Mouse (Mus musculus) MEL (cell line): ENCODE results near the gene Gm49325. TPM values are rescaled to one million over a fixed set of nuclear protein-coding genes. Genes with fewer than 3 reads are reported as not detected.

ENCODE experiments used
- DNase-seq: peaks from one replicate; pipeline ENCODE4 v3.0.0; 2011; ENCODE audit warnings: low read depth, low spot score
- H3K27ac ChIP-seq: 2 replicates; pipeline ENCODE4 v1.5.1; 2012; ENCODE audit warnings: low read depth, mild to moderate bottlenecking, control low read depth, low read length, moderate library complexity; ENCODE audit not compliant: control insufficient read depth
- H3K27me3 ChIP-seq, 2 experiments: fragments of 150-350 bp in 1 of 2; sonication (generic) in 1 of 2; 2 replicates each; pipeline ENCODE4 v1.6.1; 2012; ENCODE audit warnings: low read length in 2 of 2, mild to moderate bottlenecking in 2 of 2, improper control_type of control experiment in 1 of 2, moderate library complexity in 1 of 2; ENCODE audit not compliant: insufficient read depth in 2 of 2, control insufficient read depth in 1 of 2
- H3K36me3 ChIP-seq, 2 experiments: 2 replicates each; pipeline ENCODE4 v1.6.1; 2012 to 2014; ENCODE audit warnings: low read length in 2 of 2, improper control_type of control experiment in 1 of 2, inconsistent platforms in 1 of 2, mild to moderate bottlenecking in 1 of 2; ENCODE audit not compliant: insufficient read depth in 2 of 2, control insufficient read depth in 1 of 2
- H3K4me1 ChIP-seq, 2 experiments: fragments of 150-350 bp in 1 of 2; sonication (generic) in 1 of 2; 2 replicates each; pipeline ENCODE4 v1.6.1; 2012; ENCODE audit warnings: low read length in 2 of 2, improper control_type of control experiment in 1 of 2, mild to moderate bottlenecking in 1 of 2; ENCODE audit not compliant: insufficient read depth in 2 of 2, control insufficient read depth in 1 of 2
- H3K4me3 ChIP-seq, 2 experiments: fragments of 150-350 bp in 1 of 2; sonication (generic) in 1 of 2; 2 replicates each; pipeline ENCODE4 v1.5.1; 2012; ENCODE audit warnings: low read depth in 2 of 2, low read length in 2 of 2, mild to moderate bottlenecking in 2 of 2, moderate library complexity in 2 of 2, control low read depth in 1 of 2, improper control_type of control experiment in 1 of 2; ENCODE audit not compliant: control insufficient read depth in 1 of 2, insufficient read depth in 1 of 2
- H3K79me2 ChIP-seq: 2 replicates; pipeline ENCODE4 v1.6.1; 2012; ENCODE audit warnings: mild to moderate bottlenecking, low read length, moderate library complexity; ENCODE audit not compliant: control insufficient read depth, poor library complexity, insufficient read depth
- H3K9ac ChIP-seq: 2 replicates; pipeline ENCODE4 v1.6.1; 2012; ENCODE audit warnings: low read depth, mild to moderate bottlenecking, control low read depth, low read length, moderate library complexity; ENCODE audit not compliant: control insufficient read depth, poor library complexity, severe bottlenecking
- H3K9me3 ChIP-seq: fragments of 150-350 bp; sonication (generic); replicated peaks from 2 replicates; pipeline ENCODE4 v1.6.1; 2012; ENCODE audit warnings: mild to moderate bottlenecking, low read length, improper control_type of control experiment, moderate library complexity; ENCODE audit not compliant: insufficient read depth
- ETS1 ChIP-seq: IDR thresholded peaks from 2 replicates; pipeline ENCODE4 v1.6.1; 2012; ENCODE audit warnings: low read depth, mild to moderate bottlenecking, inconsistent platforms, low read length, improper control_type of control experiment, moderate library complexity
- MAZ ChIP-seq: IDR thresholded peaks from 2 replicates; pipeline ENCODE4 v1.6.1; 2012; ENCODE audit warnings: low read depth, mild to moderate bottlenecking, inconsistent platforms, low read length, improper control_type of control experiment
- POLR2AphosphoS2 ChIP-seq: IDR thresholded peaks from 2 replicates; pipeline ENCODE4 v1.6.1; 2011; ENCODE audit warnings: low read length, improper control_type of control experiment
- RCOR1 ChIP-seq: IDR thresholded peaks from 2 replicates; pipeline ENCODE4 v1.6.1; 2012; ENCODE audit warnings: low read depth, mild to moderate bottlenecking, inconsistent platforms, low read length, improper control_type of control experiment
- USF1 ChIP-seq: IDR thresholded peaks from 2 replicates; pipeline ENCODE4 v1.6.1; 2014; ENCODE audit warnings: low read depth, mild to moderate bottlenecking, inconsistent platforms, low read length, improper control_type of control experiment, moderate library complexity
- ZKSCAN1 ChIP-seq: IDR thresholded peaks from 2 replicates; pipeline ENCODE4 v1.6.1; 2012; ENCODE audit warnings: low read depth, mild to moderate bottlenecking, inconsistent platforms, low read length, improper control_type of control experiment, moderate library complexity
- ZMIZ1 ChIP-seq: IDR thresholded peaks from 2 replicates; pipeline ENCODE4 v1.6.1; 2012; ENCODE audit warnings: low read depth, mild to moderate bottlenecking, inconsistent platforms, low read length, improper control_type of control experiment, moderate library complexity
- ZNF384 ChIP-seq: IDR thresholded peaks from 2 replicates; pipeline ENCODE4 v1.6.1; 2012; ENCODE audit warnings: low read depth, mild to moderate bottlenecking, inconsistent platforms, low read length, improper control_type of control experiment
- polyA plus RNA-seq, 2 experiments: library from polyadenylated mRNA; stranded (reverse) in 1 of 2; unstranded in 1 of 2; fragments of >175 nt in 1 of 2; fragments of >200 nt in 1 of 2; gene quantifications; 2 replicates each; pipeline versions ENCODE4 v1.2.1 to v1.2.4; 2012; ENCODE audit warnings: low replicate concordance in 2 of 2, low read depth in 1 of 2; ENCODE audit not compliant: insufficient read length in 2 of 2, insufficient read depth in 1 of 2, missing spikeins in 1 of 2
- total RNA-seq: library from RNA; depleted of rRNA; stranded (reverse); fragments of 300-350 nt; gene quantifications from 2 replicates; pipeline ENCODE4 v1.2.3, GENCODE M21; 2012

The Gm49325 gene
- total and polyA plus RNA-seq, 3 experiments, result 1.0 to 3.7 TPM; not detected in 1

DNA sequence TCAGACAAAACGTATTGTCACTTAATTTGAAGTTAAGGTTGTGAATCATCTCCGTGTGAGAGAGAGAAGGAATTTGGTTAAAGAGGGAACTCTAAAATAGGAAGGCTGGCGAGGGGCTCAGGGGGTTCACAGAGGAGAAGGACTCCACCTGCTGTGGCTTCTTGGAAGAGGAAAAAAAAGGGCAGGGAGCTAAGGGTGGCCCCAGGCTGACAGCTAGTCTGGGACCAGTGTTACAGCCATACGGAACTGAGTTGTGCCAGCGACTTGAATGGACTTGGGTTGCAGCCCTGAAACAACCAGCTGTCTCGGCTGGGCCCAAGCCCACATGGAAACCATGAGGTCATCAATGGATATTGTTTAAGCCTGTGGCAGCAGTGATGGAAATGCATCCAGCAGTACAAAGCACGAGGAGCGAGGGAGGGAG lies 17.1 kb downstream of the Gm49325 start:
- no peak for TF ChIP-seq ZKSCAN1
- TF ChIP-seq MAZ, result no peak
- no peak for TF ChIP-seq USF1
- 0 out of 2 replicates have a peak, but pooled peaks have one; percentile 18 for TF ChIP-seq ZNF384
- peaks cover under 1 to 10% of the 10 kb centered on the region in 2 experiments; a peak in 3 of 4 replicates for H3K36me3 ChIP-seq
- H3K79me2 ChIP-seq, result peaks cover 53% of the 10 kb centered on the region
- H3K9me3 ChIP-seq, result no peaks in the 10 kb centered on the region
- H3K4me3 ChIP-seq, result peak overlapping the region; percentile 92 to 95
- H3K27me3 ChIP-seq, result no peaks in the 10 kb centered on the region
- H3K4me1 ChIP-seq, result peaks cover 2 to 6% of the 10 kb centered on the region in 2 experiments
- H3K9ac ChIP-seq, result peak overlapping the region; percentile 95
- peak overlapping the region; percentile 79 for H3K27ac ChIP-seq
- DNase-seq, result peak; percentile 51

DNA sequence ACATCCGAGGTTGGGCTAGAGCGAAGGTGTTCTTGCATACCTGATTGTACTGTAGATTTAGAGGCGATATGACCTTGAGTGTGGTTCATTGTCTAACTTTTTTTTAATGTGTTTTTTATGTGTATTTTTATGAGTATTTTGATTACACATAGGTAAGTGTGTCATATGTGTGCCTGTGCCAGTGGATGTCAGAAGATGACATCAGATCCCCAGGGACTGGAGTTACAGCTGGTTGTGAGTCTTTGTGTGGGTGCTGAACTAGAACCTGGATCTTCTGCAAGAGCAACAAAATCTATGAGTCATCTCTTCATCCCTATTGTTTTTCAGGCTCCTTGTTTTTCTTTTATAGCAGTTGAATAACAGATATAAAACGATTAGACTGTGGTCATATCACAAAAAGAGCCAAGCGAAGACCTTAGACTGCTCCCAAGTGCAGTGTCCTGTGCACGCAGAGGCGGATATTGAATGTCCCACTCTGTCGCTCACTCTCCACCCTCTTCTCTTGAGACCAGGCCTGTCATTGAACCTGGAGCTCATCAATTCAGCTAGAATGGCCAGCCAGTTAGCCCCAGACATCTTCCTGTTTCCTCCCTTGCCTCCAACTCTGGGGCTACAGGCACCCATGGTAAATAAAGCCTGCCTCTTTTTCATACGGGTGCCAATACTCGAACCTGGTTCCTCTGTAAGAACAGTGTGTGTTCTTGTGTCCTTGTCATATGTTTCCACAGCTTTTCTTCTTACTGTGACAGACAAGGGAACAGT lies 17.8 kb downstream of the Gm49325 start:
- H3K27ac ChIP-seq, result no peak overlapping the region

DNA sequence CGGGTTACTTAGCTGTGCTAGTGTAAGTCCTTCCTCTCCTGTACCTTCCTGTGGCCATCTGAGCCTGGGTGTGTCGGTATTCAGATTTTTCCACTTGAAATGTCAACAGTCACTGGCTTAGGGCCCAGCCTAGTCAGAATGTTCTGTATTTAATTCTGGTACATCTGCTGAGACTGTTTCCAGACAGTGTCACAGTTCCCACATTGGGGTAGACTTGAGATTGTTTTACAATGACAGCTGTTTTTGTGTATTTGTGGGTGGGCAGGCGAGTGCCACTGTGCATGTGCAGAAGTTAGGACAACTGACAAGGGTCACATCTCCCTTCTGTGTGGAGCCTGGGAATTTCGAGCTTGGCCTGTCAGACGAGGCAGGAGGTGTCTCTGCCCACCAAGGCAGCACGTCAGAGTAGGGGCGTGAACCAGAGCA lies 18.6 kb downstream of the Gm49325 start:
- Histone ChIP-seq H3K27me3 (no peaks in the 10 kb centered on the region), H3K4me1 (peaks cover 2 to 6% of the 10 kb centered on the region in 2 experiments), H3K27ac (no peak overlapping the region), H3K9me3 (no peaks in the 10 kb centered on the region), H3K9ac (no peak overlapping the region), H3K79me2 (peaks cover 65% of the 10 kb centered on the region), H3K36me3 (peaks cover 0 to 10% of the 10 kb centered on the region in 2 experiments; a peak in 3 of 4 replicates), H3K4me3 (no peak overlapping the region)
- TF ChIP-seq POLR2AphosphoS2 (no peak), RCOR1 (no peak), ZMIZ1 (no peak)
- DNase-seq, result no peak

More for the DNA sequence above, 17.8 kb downstream of the Gm49325 start:
- Histone ChIP-seq H3K9me3 (no peaks in the 10 kb centered on the region), H3K27me3 (no peaks in the 10 kb centered on the region), H3K4me1 (peaks cover 2 to 6% of the 10 kb centered on the region in 2 experiments), H3K4me3 (peak overlapping the region in 1 of 2 experiments; percentile 92; a peak in 1 of 4 replicates), H3K79me2 (peaks cover 59% of the 10 kb centered on the region), H3K9ac (peak overlapping the region; percentile 95), H3K36me3 (peaks cover 0 to 10% of the 10 kb centered on the region in 2 experiments; a peak in 3 of 4 replicates)
- TF ChIP-seq USF1 (no peak), ETS1 (peak; percentile 29; the same call in 1 of the 2 replicates)
- DNase-seq, result no peak
